Mouse (Mus musculus) liver, adult (tissue): ENCODE results near the gene Ccdc57.

Source experiments
- GATA4 ChIP-seq: IDR thresholded peaks from 2 replicates; pipeline ENCODE4 v1.6.1; 2014; ENCODE audit warnings: mild to moderate bottlenecking, low read length; ENCODE audit not compliant: insufficient replicate concordance

Gene Ccdc57

DNA sequence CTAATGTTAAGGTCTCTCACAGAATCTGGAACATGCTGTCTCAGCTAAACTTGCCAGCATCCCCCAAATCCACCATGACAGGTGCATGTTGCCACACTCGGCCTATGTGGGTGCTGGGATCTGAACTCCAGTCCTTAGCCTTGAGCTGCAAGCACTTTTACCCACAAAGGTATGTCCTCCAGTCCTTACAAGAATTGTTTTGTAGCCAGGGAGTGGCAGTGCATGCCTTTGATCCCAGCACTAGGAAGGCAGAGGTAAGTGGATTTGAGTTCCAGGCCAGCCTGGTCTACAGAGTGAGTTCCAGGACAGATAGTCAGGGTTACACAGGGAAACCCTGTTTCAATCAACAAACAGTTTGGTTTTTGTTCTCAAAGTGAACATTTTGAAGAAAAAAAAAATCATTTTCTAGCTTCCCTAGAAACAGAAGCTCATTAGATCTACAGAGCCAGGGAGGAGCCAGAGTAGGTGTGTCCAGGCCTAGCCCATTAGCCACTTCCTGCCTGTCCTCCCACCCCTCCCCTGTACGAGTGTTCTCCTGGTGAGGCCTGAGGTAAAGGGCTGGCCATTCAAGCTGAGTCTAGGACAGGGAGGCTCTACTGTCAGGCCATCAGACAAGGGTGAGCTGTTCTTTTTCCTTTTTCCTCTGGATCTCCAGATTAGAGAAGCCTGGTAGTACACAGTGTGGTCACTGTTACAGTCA is 82.2 kb downstream of the Ccdc57 start:
- TF ChIP-seq GATA4, result no peak

DNA sequence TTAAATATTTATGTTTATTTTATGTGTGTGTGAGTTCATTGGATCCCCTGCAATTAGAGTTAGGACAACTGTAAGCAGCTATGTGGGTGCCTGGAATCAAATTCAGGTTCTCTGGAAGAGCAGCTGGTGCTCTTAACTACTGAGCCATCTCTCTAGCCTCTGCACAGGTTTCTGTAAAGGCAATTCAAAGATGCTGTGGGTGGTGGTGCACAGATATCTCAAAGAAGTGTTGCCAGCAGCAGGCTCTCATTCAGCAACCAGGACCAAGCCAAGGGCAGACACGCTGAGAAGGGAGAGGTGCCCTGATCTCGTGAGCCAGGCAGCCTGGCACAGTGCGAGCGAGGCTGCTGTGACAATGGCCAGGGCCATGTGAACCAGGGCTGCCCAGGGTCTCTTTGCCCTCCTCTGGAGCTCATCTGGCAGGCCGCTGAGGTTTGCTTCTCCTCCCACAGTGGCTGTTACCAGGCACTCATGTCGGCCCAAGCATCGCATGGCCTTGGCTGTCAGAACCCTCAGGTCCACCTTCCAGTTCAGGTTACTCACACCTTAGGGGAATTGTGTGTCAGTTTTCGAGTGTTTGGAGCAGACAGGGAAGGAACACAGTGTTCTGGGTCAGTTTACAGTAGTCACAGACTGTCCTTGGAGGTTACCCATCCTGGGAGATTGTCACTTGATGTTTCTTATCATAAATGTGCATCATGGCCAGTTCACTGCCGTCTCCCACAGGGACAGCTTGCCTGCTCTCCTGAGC is 85.8 kb downstream of the Ccdc57 start:
- no peak for TF ChIP-seq GATA4

DNA sequence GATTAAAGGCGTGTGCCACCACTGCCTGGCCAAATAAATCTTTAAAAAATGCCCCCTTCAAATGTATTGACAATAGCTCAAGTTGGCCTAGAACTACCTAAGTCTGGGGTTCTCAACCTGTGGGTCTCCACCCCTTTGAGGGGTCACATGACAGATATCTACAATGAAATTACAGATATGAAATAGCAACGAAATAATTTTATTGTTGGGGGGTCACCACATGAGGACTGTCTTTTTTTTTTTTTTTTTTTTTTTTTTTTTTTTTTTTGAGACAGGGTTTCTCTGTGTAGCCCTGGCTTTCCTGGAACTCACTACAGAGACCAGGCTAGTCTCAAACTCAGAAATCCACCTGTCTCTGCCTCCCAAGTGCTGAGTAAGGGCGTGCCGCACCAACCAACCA is 88.3 kb downstream of the Ccdc57 start:
- TF ChIP-seq GATA4, result no peak

DNA sequence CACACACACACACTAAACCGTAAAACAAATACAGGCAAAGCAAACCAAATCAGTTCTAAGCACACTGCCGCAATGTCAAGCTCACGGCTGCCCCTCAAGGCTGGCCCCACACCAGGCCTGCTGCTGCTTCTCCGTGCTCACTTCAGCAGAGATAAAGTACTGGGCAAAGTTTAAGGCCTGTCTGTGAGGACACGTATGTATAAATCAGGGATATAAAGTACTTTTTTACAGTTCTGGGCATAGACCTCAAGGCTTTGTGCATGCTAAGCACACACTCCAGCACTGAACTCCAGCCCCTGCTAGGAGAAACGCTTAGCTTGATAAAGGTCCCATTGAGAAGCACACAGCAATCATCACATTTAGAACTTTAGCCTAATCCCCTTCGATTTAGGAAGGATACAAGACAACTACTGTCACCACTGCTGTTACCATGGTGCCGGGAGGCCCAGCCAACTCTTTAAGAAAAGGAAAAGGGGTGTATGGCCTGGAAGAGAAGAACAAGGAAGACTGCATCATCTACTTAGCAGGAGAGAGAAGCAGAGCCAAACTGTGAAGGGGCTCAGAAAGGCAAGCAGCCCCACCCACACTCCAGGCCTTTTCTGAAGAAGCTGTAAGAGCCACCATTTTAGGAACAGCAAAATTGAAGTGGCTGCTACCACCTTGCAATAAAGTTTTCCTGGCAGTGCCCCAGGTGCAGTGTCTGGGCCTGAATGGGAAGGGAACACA is 99.0 kb downstream of the Ccdc57 start:
- TF ChIP-seq GATA4, result no peak

DNA sequence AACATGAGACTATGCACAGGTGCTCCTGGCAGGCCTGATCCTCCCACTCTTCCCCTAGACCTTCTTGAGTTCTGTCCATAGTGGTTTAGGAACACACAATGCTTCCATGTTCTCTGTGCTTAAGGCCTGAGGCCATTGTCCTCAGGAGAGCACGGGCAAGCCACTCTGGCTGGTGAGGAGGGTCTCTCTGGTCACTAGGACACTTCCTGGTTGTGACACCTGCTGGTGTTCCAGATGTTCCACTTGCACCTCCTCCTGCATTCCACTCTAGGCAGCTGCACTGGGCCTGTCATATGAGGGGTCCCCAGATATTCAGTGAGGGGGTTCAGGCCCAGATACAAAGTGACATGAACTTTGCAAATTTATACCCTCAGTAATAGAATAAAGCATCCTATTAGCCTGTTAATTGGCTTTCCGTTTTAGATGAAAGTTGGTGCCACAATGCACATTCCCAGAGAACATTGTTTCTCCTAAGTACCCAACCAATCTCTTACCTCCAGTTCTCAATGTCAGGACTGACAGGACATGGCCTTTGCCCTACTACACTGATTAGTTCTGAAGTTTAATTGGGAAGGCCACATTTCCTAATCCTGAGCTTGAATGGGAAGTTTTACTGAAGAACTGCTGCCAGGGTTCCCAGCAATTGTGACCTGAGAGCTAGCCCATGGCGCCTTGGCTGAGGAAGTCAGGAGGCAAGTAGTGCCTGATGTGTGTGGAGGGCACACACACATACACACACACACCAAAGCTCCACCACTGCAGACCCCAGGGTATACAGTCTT is 100.8 kb downstream of the Ccdc57 start:
- TF ChIP-seq GATA4, result no peak

DNA sequence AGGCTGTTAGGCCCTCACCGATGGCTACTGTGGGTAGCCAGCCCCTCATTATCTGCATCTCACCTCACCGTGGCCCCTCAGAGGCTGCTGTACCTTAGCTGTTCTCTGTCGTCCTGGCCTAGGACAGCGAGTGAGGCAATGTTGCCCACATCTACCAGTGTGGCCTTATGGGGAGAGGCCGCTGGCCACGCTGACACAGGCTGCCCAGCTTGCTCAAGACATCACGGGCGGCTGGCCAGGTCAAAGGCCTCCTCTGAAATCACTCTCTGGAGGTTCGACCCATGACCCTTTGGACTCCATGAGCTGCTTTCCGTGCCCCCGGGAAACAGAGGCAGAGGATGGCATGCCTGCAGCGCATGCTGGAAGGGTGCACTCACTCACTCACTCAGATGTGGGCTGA is 102.0 kb downstream of the Ccdc57 start:
- TF ChIP-seq GATA4, result peak; percentile 4; the same call in 1 of the 2 replicates

DNA sequence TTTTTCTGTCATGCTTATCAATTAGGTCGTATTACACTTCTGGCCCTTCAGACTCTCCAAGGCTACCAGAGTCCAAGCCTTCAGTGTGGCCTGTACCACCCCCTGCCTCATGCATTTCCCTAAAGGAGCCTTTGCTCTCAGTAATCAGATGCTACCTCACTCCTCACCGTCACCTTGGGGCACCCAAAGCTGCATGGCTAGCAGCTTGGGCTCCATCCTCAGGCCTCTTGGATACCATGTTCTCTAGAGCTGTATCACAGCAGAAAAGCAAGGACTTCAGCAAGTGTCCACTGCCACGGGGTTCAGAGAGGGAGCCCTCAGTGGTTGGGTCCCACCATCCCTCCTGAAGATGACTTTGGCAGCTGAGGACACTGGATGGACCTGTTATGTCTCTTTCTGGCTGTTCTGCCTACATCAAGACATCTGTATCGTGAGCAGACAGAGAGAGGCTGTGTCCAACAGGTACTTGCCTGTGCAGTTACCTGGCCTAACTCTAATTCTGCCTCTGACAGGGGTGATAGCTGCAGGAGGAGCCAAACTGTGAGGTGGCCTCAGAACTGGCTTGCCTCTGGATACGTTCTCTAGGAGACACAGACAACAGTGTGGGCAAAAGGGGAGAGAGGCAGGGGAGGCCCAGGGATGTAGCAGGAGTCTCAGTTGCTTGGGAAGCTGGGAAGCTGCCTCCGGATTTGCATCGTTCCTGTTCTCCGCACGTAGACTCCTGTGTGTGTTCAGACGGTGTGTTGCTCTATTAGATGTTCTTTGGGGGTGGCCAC is 102.7 kb downstream of the Ccdc57 start:
- no peak for TF ChIP-seq GATA4

DNA sequence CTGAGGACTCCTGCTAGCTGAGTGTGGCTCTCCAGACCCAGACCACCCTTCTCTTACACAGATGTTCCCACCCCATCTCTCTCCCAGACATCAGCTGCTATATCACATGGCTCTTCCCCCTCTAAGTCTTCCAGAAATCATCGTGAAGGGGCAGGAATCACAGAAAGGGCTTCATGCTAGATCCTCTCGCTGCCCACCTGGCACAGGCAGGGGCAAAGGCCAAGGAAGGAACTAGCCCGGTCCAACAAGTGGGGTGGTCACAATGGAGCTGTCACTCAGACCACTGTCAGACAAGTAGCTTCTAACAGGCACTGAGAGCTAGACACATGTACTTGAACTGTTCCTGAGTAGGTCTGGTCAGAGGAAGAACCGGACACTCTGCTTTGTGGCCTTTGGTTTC is 104.3 kb downstream of the Ccdc57 start:
- no peak for TF ChIP-seq GATA4

DNA sequence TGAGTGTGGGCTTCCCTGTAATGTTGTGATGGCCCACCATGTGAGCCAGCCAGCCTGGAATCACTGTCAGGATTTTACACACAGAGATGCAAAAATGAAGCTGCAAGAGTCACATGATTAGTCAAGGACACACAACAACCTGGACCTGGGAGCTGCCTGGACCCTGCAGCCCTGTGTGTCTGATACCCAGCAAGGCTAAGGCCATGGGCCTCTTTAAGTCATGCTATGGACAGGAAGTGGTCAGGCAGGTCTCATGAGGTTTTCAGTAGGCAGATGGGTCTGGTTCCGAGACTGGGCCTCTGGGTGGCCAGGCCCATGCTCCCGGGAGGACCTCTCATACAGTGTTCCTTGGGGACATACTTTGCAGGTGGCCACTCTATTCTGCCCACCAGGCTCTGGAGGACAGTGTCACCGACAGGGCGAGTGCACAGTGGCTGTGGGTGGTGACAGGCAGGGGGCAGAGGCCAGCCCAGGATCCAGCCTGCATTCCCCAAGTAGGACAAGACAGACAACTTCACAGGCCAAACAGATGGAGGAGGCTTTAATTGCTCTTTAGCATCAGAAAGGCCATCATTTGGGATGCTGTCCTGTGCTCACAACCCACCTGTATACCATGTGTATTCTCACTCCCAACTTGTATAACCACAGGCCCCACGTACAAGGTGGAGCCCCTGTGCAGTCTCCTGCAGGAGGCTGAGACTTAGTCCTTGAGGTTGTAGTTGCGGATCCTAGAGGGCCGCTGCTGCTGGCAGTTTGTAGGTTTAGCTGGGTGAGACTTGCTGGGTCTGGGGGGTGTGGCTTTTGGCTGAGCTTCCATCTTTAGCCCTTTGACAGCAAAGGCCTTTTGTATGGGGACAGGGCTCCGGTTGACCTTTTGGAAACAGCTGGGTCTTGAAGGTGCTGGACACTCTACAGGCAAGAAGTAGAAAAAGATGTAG is 106.4 kb downstream of the Ccdc57 start:
- TF ChIP-seq GATA4, result no peak

DNA sequence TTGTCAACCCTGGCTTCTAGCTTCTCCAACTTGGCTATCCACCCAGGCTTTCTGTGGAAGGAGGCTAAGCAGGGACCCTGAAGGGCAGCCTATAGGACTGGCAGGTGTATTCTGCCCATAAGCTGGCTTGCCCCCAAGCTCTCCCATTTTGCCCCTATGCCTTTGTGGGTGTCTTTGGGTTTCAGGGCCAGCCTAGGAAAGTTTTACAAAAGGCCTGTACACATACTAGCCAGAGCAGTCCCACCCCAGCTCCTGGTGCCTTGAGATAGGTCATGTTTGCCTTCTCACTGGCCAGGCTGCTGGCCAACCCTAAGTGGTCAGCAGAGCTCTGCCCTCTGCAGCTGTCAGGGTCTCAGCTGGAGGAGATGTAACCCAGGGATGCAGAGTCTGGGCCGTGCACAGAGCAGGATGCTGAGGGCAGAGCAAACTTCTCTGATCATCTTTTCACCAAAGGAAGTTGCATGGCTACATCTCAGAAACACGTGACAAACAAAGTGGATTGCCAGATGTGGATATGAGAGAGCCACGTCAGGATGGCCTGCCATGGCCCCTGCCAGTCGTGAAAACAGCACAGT is 107.3 kb downstream of the Ccdc57 start:
- no peak for TF ChIP-seq GATA4

DNA sequence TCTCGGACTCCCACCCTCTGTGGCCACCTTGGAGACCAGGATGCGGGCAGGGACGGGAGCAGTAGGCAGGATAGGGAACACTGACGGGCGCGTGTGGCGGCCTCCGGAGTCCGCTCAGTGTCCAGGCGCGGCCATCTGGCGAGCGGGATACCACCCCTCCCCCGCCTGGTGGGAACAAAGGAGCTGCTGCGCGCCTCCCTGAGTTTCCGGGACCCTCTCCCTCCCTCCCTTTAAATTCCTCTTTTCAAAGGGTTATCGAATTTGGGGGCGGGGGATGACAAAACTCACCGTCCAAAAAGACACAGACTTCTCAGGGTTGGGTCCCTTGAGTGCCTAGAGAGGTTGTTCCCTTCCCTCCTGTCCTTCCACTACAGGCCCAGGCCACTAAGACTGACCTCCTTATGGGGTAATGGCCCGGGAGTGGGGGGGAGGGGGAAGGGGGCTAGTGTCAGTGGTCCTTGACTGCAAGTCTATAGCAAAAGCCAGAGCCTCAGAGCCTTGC is 107.8 kb downstream of the Ccdc57 start:
- TF ChIP-seq GATA4, result no peak

DNA sequence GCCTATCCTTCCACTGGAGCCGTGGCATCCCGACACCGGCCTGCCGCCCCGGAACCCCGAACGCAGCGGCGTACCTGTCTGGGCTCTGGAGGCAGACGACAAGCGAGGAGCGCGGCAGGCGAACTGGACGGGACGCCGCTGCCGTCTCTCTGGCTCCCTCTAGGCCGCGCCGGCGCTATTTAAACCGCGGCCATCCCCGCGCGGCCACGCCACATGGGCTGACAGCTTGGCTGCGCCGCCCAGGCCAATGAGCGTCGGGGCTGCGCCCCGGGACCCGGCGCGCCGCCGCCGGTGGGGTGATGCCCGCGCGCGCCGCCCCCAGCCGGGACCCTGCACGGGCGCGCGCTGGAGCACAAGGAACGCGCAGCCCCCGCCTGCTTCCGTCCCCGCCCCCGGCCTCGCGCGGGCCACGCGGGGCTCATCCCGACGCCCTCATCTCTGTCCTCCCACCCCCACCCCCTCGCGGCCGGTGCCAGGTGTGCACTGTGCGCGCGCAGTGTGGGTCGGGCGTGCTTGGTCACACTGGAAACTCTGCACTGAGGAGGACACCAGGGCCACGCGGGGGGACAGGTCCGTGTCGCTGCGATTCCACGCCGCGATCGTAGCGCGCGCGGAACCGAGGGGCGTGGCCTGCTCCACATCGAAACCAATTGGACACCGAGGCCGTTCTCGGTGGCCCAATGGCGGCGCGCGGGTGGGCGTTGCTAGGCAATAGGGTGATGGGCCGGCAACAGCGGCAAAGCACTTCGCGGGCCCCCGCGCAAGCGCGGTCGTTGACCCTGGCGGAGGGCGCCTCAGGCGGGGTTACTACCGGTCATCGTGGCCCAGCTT is 108.5 kb downstream of the Ccdc57 start, which contains the start of gene Fasn:
Fasn (minus strand) TSS at position 592 of the 831 bp plus-strand sequence.
- TF ChIP-seq GATA4, result no peak
